8 mouse cellular contexts compared by ENCODE assay signal in the genomic region with DNA sequence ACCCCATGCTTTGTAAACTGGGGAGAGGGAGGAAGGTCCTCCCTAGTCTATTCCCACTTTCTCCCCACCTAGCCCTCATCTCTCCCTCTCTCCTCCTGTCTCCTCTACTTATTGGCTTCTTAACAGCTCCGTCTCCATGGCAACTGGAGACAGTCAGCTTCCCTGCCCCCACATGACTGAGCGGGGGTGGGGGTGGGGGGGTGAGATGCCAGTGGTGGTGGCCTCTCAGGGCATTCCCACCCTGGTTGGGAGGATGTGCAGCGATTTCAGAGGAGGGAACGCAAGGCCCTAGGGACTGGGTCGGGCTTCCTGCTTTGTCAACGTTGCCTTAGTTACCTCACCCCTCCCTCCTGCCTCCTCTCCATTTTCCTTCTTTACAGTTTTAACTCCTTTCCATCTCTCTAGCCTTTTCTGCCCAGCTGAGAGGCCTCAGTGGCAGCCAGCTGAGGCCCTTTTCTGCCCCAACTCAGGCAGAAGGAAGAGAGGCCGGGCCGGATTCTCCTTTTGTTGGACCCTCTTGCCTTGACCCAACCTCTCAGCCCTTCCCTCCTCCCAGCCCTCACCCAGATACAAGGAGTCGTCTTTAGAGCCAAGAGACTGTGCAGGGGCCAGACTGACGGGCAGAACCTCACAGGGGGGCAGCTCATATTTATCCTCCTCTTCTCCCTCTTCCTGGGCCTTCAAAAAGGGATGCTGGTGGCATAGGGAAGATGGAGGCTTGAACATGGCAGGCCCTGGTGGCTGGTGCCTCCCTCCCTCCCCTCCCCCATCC. TPM values are rescaled to one million over a fixed set of nuclear protein-coding genes. Genes with fewer than 3 reads are reported as not detected.
DNase-seq lines count a peak whose midpoint lies in the region; ATAC-seq and TF ChIP-seq lines count a peak whose summit lies in the region.

No protein-coding gene starts in this region.

- DNase-seq in frontal cortex, postnatal 10 days (ENCODE audit: low spot score in 2 of 2), result peak; percentile 57 to 61
- DNase-seq in frontal cortex, postnatal 25 days (ENCODE audit: low spot score in 2 of 2), result no peak
- peak; percentile 74 for DNase-seq in embryo, embryonic 9.5 days (ENCODE audit: extremely low spot score)
- DNase-seq in kidney, postnatal 4 days, result peak; percentile 63 to 73
- peak; percentile 95 for DNase-seq in midbrain, postnatal 0 days (ENCODE audit: low spot score)
- no peak for DNase-seq in adrenal gland, adult (ENCODE audit: inconsistent age in 2 of 2, low spot score in 1 of 2)

- H3K36me3 ChIP-seq in heart, embryonic 12.5 days, result no peaks in the 10 kb centered on the region
- H3K36me3 ChIP-seq in midbrain, postnatal 0 days (ENCODE audit: insufficient read depth, low read length), result no peaks in the 10 kb centered on the region
- H3K36me3 ChIP-seq in liver, embryonic 12.5 days, result no peaks in the 10 kb centered on the region

- no peaks in the 10 kb centered on the region for H3K27me3 ChIP-seq in heart, embryonic 12.5 days (replicated peaks)
- H3K27me3 ChIP-seq in midbrain, postnatal 0 days (ENCODE audit: insufficient read depth, low read length), result no peaks in the 10 kb centered on the region
- peaks cover 5% of the 10 kb centered on the region; the same call in 1 of the 2 replicates for H3K27me3 ChIP-seq in liver, embryonic 12.5 days (replicated peaks)

- no peak overlapping the region for H3K9ac ChIP-seq in heart, embryonic 12.5 days
- no peak overlapping the region; the same call in 1 of the 2 replicates for H3K9ac ChIP-seq in midbrain, postnatal 0 days (replicated peaks; ENCODE audit: low read length, poor library complexity, severe bottlenecking)
- H3K9ac ChIP-seq in liver, embryonic 12.5 days, result no peak overlapping the region

- WGBS in heart, embryonic 12.5 days, result 23% methylated on average over 10 of the region's 10 CpGs
- WGBS in midbrain, postnatal 0 days, result under 1% methylated on average over 10 of the region's 10 CpGs
- WGBS in liver, embryonic 12.5 days (ENCODE audit: insufficient replicate concordance), result 40% methylated on average over 10 of the region's 10 CpGs

- H3K4me3 ChIP-seq in heart, embryonic 12.5 days, result no peak overlapping the region
- H3K4me3 ChIP-seq in midbrain, postnatal 0 days (ENCODE audit: low read depth, low read length), result no peak overlapping the region
- no peak overlapping the region for H3K4me3 ChIP-seq in liver, embryonic 12.5 days

- peak; percentile 58 for ATAC-seq in heart, embryonic 12.5 days (ENCODE audit: insufficient number of reproducible peaks, low FRiP score)
- ATAC-seq in midbrain, postnatal 0 days (ENCODE audit: low FRiP score), result peak; percentile 93
- no peak for ATAC-seq in liver, embryonic 12.5 days

- no peaks in the 10 kb centered on the region for H3K9me3 ChIP-seq in heart, embryonic 12.5 days (replicated peaks)
- no peaks in the 10 kb centered on the region for H3K9me3 ChIP-seq in midbrain, postnatal 0 days (ENCODE audit: low read length)
- no peaks in the 10 kb centered on the region for H3K9me3 ChIP-seq in liver, embryonic 12.5 days (replicated peaks)

- peak overlapping the region; percentile 18; the same call in 1 of the 2 replicates for H3K4me2 ChIP-seq in heart, embryonic 12.5 days
- H3K4me2 ChIP-seq in midbrain, postnatal 0 days (ENCODE audit: low read depth, low read length, poor library complexity, severe bottlenecking), result peak overlapping the region; percentile 29
- no peak overlapping the region for H3K4me2 ChIP-seq in liver, embryonic 12.5 days

- H3K4me1 ChIP-seq in heart, embryonic 12.5 days (replicated peaks), result peaks cover 17% of the 10 kb centered on the region
- peaks cover 20% of the 10 kb centered on the region for H3K4me1 ChIP-seq in midbrain, postnatal 0 days (ENCODE audit: insufficient read depth, low read length)
- H3K4me1 ChIP-seq in liver, embryonic 12.5 days, result 0 out of 2 replicates have a peak, but pooled peaks cover 7% of the 10 kb centered on the region

- no peak for TF ChIP-seq CTCF in midbrain, postnatal 0 days (IDR thresholded peaks at IDR 0.05)

- H3K27ac ChIP-seq in heart, embryonic 12.5 days (ENCODE audit: poor library complexity, severe bottlenecking), result peak overlapping the region; percentile 43
- peak overlapping the region; percentile 94 for H3K27ac ChIP-seq in midbrain, postnatal 0 days (ENCODE audit: low read depth, low read length)
- H3K27ac ChIP-seq in liver, embryonic 12.5 days, result no peak overlapping the region

RNA-seq across cellular contexts. Expression of gene Sh2d6, which starts 1.4 kb away (rescaled TPM):
- polyA plus RNA-seq in heart, embryonic 12.5 days (2016; fragmentation: Nextera tagmentation; extraction: Ambion mirVana), result not detected in 2 replicates
- 0.28 TPM in 1 of 2 replicates, not detected in the other for total RNA-seq in midbrain, postnatal 0 days (2014; rRNA removed)
- 0.25 and 0.48 TPM in 2 replicates for polyA plus RNA-seq in midbrain, postnatal 0 days (2015; fragmentation: Nextera tagmentation; extraction: Ambion mirVana)
- polyA plus RNA-seq in liver, embryonic 12.5 days (2016; fragmentation: Nextera tagmentation; extraction: Ambion mirVana), result not detected in 2 replicates

RNA-seq across cellular contexts. Expression of gene Capg, which starts 24.1 kb away (rescaled TPM):
- 22.5 and 24.7 TPM in 2 replicates for polyA plus RNA-seq in heart, embryonic 12.5 days (2016; fragmentation: Nextera tagmentation; extraction: Ambion mirVana)
- 6.7 and 12.2 TPM in 2 replicates for total RNA-seq in midbrain, postnatal 0 days (2014; rRNA removed)
- polyA plus RNA-seq in midbrain, postnatal 0 days (2015; fragmentation: Nextera tagmentation; extraction: Ambion mirVana), result 6.3 and 8.0 TPM in 2 replicates
- polyA plus RNA-seq in liver, embryonic 12.5 days (2016; fragmentation: Nextera tagmentation; extraction: Ambion mirVana), result 18.5 and 19.7 TPM in 2 replicates

Comparison
In these comparisons a context has a peak if more than half of its experiments do, and no peak if none do; other contexts are left out.
1. DNase-seq: peak in frontal cortex, postnatal 10 days (2 of 2), embryo, embryonic 9.5 days (single experiment), kidney, postnatal 4 days (2 of 2) and midbrain, postnatal 0 days (single experiment); none in frontal cortex, postnatal 25 days (0 of 2) and adrenal gland, adult (0 of 2).